Mouse (Mus musculus): Measurements from ENCODE around the gene Klf3.

DNA sequence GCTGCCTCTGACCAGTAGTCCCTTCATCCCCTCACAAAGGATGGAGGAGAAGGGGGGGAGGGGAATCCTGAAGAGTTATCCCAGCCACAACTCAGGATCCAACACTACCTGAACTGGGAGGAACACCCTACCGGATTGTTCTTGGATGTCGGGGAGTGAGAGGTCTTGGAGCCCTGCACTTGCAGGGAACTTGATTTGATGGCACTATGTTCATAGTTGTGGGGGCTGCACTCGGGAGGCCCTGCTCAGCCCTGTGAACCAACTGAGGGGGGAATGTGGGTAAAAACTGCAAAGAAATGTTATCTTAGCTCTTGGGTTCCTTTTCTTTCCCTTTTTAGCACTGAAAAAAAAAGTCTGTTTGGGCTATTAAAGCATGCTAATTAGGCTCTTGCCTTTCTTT is 27.6 kb downstream of the Klf3 start:
- TF ChIP-seq POLR2A (IDR thresholded peaks at IDR 0.05; ENCODE audit: extremely low read depth, insufficient read depth, low read length), result no peak
- TF ChIP-seq CTCF (IDR thresholded peaks at IDR 0.05; ENCODE audit: low read depth, low read length), result no peak
